Comparison of ENCODE assay signal across 21 mouse cellular contexts in genomic region chr6:115607429-115607828, GRCm38 (mm10). TPM values are rescaled to one million over a fixed set of nuclear protein-coding genes. Genes with fewer than 3 reads are reported as not detected.
DNase-seq lines count a peak whose midpoint lies in the region; ATAC-seq lines count a peak whose summit lies in the region.
"Had no signal": no experiment of that assay in that cellular context is flagged by ENCODE, and none has a peak within 500 bp of the region (broad histone marks: within the 10 kb centered on the region; RNA-seq: fewer than 3 reads in every experiment).

No protein-coding gene starts in this region.

- peaks cover 50% of the 10 kb centered on the region for H3K36me3 ChIP-seq in embryonic facial prominence, embryonic 10.5 days (replicated peaks)
- H3K36me3 ChIP-seq in kidney, embryonic 16.5 days (ENCODE audit: insufficient read depth, low read length): peaks cover 24% of the 10 kb centered on the region

- no peaks in the 10 kb centered on the region for H3K27me3 ChIP-seq in embryonic facial prominence, embryonic 10.5 days (replicated peaks; ENCODE audit: low read depth, poor library complexity, severe bottlenecking)
- H3K27me3 ChIP-seq in kidney, embryonic 16.5 days (ENCODE audit: insufficient read depth, low read length): no peaks in the 10 kb centered on the region
- H3K27me3 ChIP-seq: embryonic facial prominence, embryonic 13.5 days; limb, embryonic 15.5 days; lung, embryonic 15.5 days; midbrain, embryonic 12.5 days had no signal

- no peak overlapping the region for H3K9ac ChIP-seq in kidney, embryonic 16.5 days (replicated peaks; ENCODE audit: low read length)
- H3K9ac ChIP-seq: limb, embryonic 15.5 days; lung, embryonic 15.5 days; midbrain, embryonic 12.5 days had no signal

- WGBS in embryonic facial prominence, embryonic 10.5 days: 83% methylated on average over 4 of the region's 4 CpGs
- WGBS in kidney, embryonic 16.5 days: 79% methylated on average over 4 of the region's 4 CpGs

- peak; percentile 21 to 26 for DNase-seq in cerebellum, adult 18-20 months
- DNase-seq in cerebellum, adult 11 months: no peak
- peak; percentile 33 to 81 for DNase-seq in layer of hippocampus, adult 18-20 months (ENCODE audit: low spot score in 2 of 2)
- no peak for DNase-seq in layer of hippocampus, adult 9-10 months (ENCODE audit: low spot score)
- peak; percentile 29 for DNase-seq in right cerebral cortex, postnatal 25 days
- no peak for DNase-seq in right cerebral cortex, postnatal 10 days (ENCODE audit: low spot score in 2 of 2)
- no peak for DNase-seq in embryonic facial prominence, embryonic 10.5 days (ENCODE audit: low spot score)
- DNase-seq: cerebellum, adult 11-12 months; heart, postnatal 10 days; kidney, postnatal 25 days; thymus, postnatal 14 days had no signal

- no peak overlapping the region for H3K27ac ChIP-seq in embryonic facial prominence, embryonic 10.5 days (replicated peaks)
- H3K27ac ChIP-seq in kidney, embryonic 16.5 days (ENCODE audit: low read length): no peak overlapping the region
- H3K27ac ChIP-seq: embryonic facial prominence, embryonic 13.5 days; limb, embryonic 15.5 days; lung, embryonic 15.5 days; midbrain, embryonic 12.5 days had no signal

- no peaks in the 10 kb centered on the region for H3K9me3 ChIP-seq in embryonic facial prominence, embryonic 10.5 days
- no peaks in the 10 kb centered on the region for H3K9me3 ChIP-seq in kidney, embryonic 16.5 days (ENCODE audit: low read length)
- H3K9me3 ChIP-seq: embryonic facial prominence, embryonic 13.5 days; G1E; limb, embryonic 15.5 days; lung, embryonic 15.5 days; midbrain, embryonic 12.5 days had no signal

- H3K4me2 ChIP-seq in kidney, embryonic 16.5 days (replicated peaks; ENCODE audit: low read depth, low read length): no peak overlapping the region
- H3K4me2 ChIP-seq: embryonic facial prominence, embryonic 13.5 days; limb, embryonic 15.5 days; lung, embryonic 15.5 days; midbrain, embryonic 12.5 days had no signal

- peaks cover 9% of the 10 kb centered on the region for H3K4me1 ChIP-seq in embryonic facial prominence, embryonic 10.5 days
- peaks cover 9% of the 10 kb centered on the region for H3K4me1 ChIP-seq in kidney, embryonic 16.5 days (ENCODE audit: insufficient read depth, low read length)

- no peak overlapping the region for H3K4me3 ChIP-seq in embryonic facial prominence, embryonic 10.5 days
- no peak overlapping the region for H3K4me3 ChIP-seq in kidney, embryonic 16.5 days (ENCODE audit: low read length)
- H3K4me3 ChIP-seq: embryonic facial prominence, embryonic 13.5 days; limb, embryonic 15.5 days; lung, embryonic 15.5 days; midbrain, embryonic 12.5 days had no signal

- no peak for ATAC-seq in kidney, embryonic 16.5 days (ENCODE audit: low FRiP score, low TSS enrichment)
- ATAC-seq: forebrain, embryonic 14.5 days; inflammation-experienced regulatory T-cells, adult 6 months had no signal

RNA-seq across cellular contexts. Expression of gene Mkrn2, which starts 5.7 kb away (rescaled TPM):
- total RNA-seq in layer of hippocampus, adult 18-20 months (2021): 10 to 100 TPM; 33.0 to 41.2 TPM
- 27.5 and 30.7 TPM in 2 replicates for polyA plus RNA-seq in embryonic facial prominence, embryonic 10.5 days (2016; fragmentation: Nextera tagmentation; extraction: Ambion mirVana)
- polyA plus RNA-seq in kidney, embryonic 16.5 days (2015; fragmentation: Nextera tagmentation; extraction: Ambion mirVana): 33.8 and 35.0 TPM in 2 replicates

RNA-seq across cellular contexts. Expression of gene Mkrn2os, which starts 15.1 kb away (rescaled TPM):
- total RNA-seq in layer of hippocampus, adult 18-20 months (2021): not detected
- 0.21 and 0.29 TPM in 2 replicates for polyA plus RNA-seq in embryonic facial prominence, embryonic 10.5 days (2016; fragmentation: Nextera tagmentation; extraction: Ambion mirVana)
- 4.8 and 5.7 TPM in 2 replicates for polyA plus RNA-seq in kidney, embryonic 16.5 days (2015; fragmentation: Nextera tagmentation; extraction: Ambion mirVana)
- total RNA-seq: G1E; granulocyte monocyte progenitor cell, adult 5-6 weeks; neutrophil, adult 5-6 weeks had no signal
- polyA plus RNA-seq: G1E had no signal

Comparison
In these comparisons a context has a peak if more than half of its experiments do, and no peak if none do; other contexts are left out.
1. DNase-seq: peak in cerebellum, adult 18-20 months (2 of 2), layer of hippocampus, adult 18-20 months (2 of 2) and right cerebral cortex, postnatal 25 days (single experiment); none in cerebellum, adult 11 months (single experiment), layer of hippocampus, adult 9-10 months (single experiment), right cerebral cortex, postnatal 10 days (0 of 2) and embryonic facial prominence, embryonic 10.5 days (single experiment).